Mouse (Mus musculus) heart, adult 2 months (tissue): ENCODE measurements around the gene Plcb2.

Source experiments
- CTCF ChIP-seq: fragments of 200-600 bp; IDR thresholded peaks from 2 replicates; pipeline ENCODE4 v1.8.1; 2022; ENCODE audit warnings: antibody characterized with exemption, mild to moderate bottlenecking, moderate library complexity
- EP300 ChIP-seq: fragments of 200-500 bp; IDR thresholded peaks from 2 replicates; pipeline ENCODE4 v1.6.1; 2011; ENCODE audit warnings: low read depth, low read length, control low read depth; ENCODE audit not compliant: insufficient read depth
- POLR2A ChIP-seq: fragments of 200-500 bp; IDR thresholded peaks from 2 replicates; pipeline ENCODE4 v1.6.1; 2011; ENCODE audit warnings: mild to moderate bottlenecking, low read depth, low read length, control low read depth; ENCODE audit not compliant: insufficient read depth

DNA sequence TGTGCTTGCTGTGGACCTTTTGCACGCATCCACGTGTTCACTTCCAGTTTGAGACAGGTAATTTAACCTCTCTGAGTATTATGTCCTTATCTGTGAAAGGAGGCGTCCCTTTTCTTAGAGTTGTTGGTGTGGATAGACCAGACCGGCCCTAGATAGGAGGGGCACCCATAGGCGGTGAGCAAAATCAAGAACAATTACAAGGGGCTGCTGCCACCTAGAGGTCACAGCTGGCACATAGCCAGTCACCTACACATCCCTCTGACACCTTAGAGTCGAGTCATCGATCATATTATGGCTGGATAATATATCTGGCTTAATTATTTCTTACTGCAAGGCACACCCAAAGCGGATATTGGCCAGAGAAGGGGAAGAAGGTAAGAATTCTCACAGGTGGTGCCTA is 31.6 kb upstream of the Plcb2 start:
- TF ChIP-seq CTCF (peak; percentile 75), POLR2A (no peak), EP300 (no peak)
